Mouse (Mus musculus) gonadal fat pad, adult 2 months (tissue): ENCODE results near the gene Nhej1. TPM values are rescaled to one million over a fixed set of nuclear protein-coding genes. Genes with fewer than 3 reads are reported as not detected.

Experiments used
- DNase-seq: peaks from one replicate; pipeline ENCODE4 v3.0.0-alpha.2; 2012; ENCODE audit warnings: low read depth
- polyA plus RNA-seq: library from polyadenylated mRNA; depleted of rRNA; stranded (reverse); fragments of >200 nt; gene quantifications from 2 replicates; pipeline ENCODE4 v1.2.3, GENCODE M21; 2012

Nhej1 gene
- polyA plus RNA-seq, 1 experiment, result 4.9 TPM

GRCm38 (mm10) chr1:74975936-74976335 lies 149.1 kb downstream of the Nhej1 start:
- DNase-seq, result no peak

- no peak for DNase-seq
Measured at GRCm38 (mm10) chr1:74973590-74973989, 151.4 kb downstream of the Nhej1 start.

GRCm38 (mm10) chr1:74971353-74972050 lies 153.5 kb downstream of the Nhej1 start:
- DNase-seq, result no peak

- DNase-seq, result no peak
Measured at GRCm38 (mm10) chr1:74967962-74968580, 156.9 kb downstream of the Nhej1 start.

GRCm38 (mm10) chr1:74964494-74965215 lies 160.3 kb downstream of the Nhej1 start:
- peak; percentile 14 for DNase-seq

GRCm38 (mm10) chr1:74962853-74963227 lies 162.2 kb downstream of the Nhej1 start:
- DNase-seq, result no peak

GRCm38 (mm10) chr1:74962126-74962852 lies 162.7 kb downstream of the Nhej1 start:
- no peak for DNase-seq

GRCm38 (mm10) chr1:74961722-74962121 lies 163.3 kb downstream of the Nhej1 start:
- DNase-seq, result no peak

GRCm38 (mm10) chr1:74960059-74960458 lies 164.9 kb downstream of the Nhej1 start:
- no peak for DNase-seq

GRCm38 (mm10) chr1:74951556-74952210 lies 173.3 kb downstream of the Nhej1 start, which contains the start of gene Ihh:
TSS of gene Ihh (minus strand) at chr1:74951672.
- DNase-seq, result no peak

- no peak for DNase-seq
Measured at GRCm38 (mm10) chr1:74950576-74951490, 174.2 kb downstream of the Nhej1 start.

GRCm38 (mm10) chr1:74950066-74950465 lies 174.9 kb downstream of the Nhej1 start:
- no peak for DNase-seq

- DNase-seq, result no peak
Measured at GRCm38 (mm10) chr1:74949666-74950050, 175.3 kb downstream of the Nhej1 start.

- no peak for DNase-seq
Measured at GRCm38 (mm10) chr1:74948784-74949665, 176.0 kb downstream of the Nhej1 start.

GRCm38 (mm10) chr1:74947986-74948670 lies 176.9 kb downstream of the Nhej1 start:
- DNase-seq, result no peak

GRCm38 (mm10) chr1:74941651-74942360 lies 183.2 kb downstream of the Nhej1 start:
- no peak for DNase-seq

- DNase-seq, result no peak
Measured at GRCm38 (mm10) chr1:74939762-74940161, 185.2 kb downstream of the Nhej1 start.

GRCm38 (mm10) chr1:74936221-74936830 lies 188.7 kb downstream of the Nhej1 start:
- DNase-seq, result no peak
